Comparison of ENCODE assay signal across 10 mouse cellular contexts in genomic region chr8:120144652-120145301, GRCm38 (mm10). TPM values are rescaled to one million over a fixed set of nuclear protein-coding genes. Genes with fewer than 3 reads are reported as not detected.
DNase-seq lines count a peak whose midpoint lies in the region; ATAC-seq and TF ChIP-seq lines count a peak whose summit lies in the region.
"Had no signal": no experiment of that assay in that cellular context is flagged by ENCODE, and none has a peak within 500 bp of the region (broad histone marks: within the 10 kb centered on the region; RNA-seq: fewer than 3 reads in every experiment).

No protein-coding gene starts in this region.

- no peaks in the 10 kb centered on the region for H3K4me1 ChIP-seq in stomach, embryonic 14.5 days (ENCODE audit: control insufficient read depth, insufficient read depth, low read length)
- H3K4me1 ChIP-seq in stomach, postnatal 0 days (replicated peaks; ENCODE audit: control insufficient read depth, insufficient read depth) = no peaks in the 10 kb centered on the region
- no peaks in the 10 kb centered on the region; the same call in 1 of the 2 replicates for H3K4me1 ChIP-seq in hindbrain, embryonic 11.5 days (replicated peaks; ENCODE audit: control insufficient read depth, insufficient read depth, low read length)
- peaks cover 6% of the 10 kb centered on the region; the same call in 1 of the 2 replicates for H3K4me1 ChIP-seq in lung, postnatal 0 days (ENCODE audit: insufficient read depth, low read depth, low read length)

- TF ChIP-seq EP300 in stomach, postnatal 0 days (optimal IDR thresholded peaks at IDR 0.05) = no peak
- TF ChIP-seq EP300 in lung, postnatal 0 days (IDR thresholded peaks at IDR 0.05) = peak; percentile 97

- no peak for ATAC-seq in stomach, embryonic 14.5 days (ENCODE audit: insufficient number of reproducible peaks, insufficient read depth, low FRiP score, low read depth)
- no peak for ATAC-seq in stomach, postnatal 0 days (ENCODE audit: low FRiP score, low TSS enrichment)
- ATAC-seq in hindbrain, embryonic 11.5 days (ENCODE audit: low FRiP score) = no peak
- peak; percentile 90 for ATAC-seq in lung, postnatal 0 days
- ATAC-seq in CD4-positive, CD25-positive, alpha-beta regulatory T cell, adult 4 months = no peak
- ATAC-seq in megakaryocyte, adult 5-6 weeks (ENCODE audit: poor library complexity, severe bottlenecking) = no peak

- H3K27ac ChIP-seq in stomach, embryonic 14.5 days (ENCODE audit: low read length) = 0 out of 2 replicates have a peak overlapping the region, but pooled peaks have one; percentile 10
- no peak overlapping the region for H3K27ac ChIP-seq in stomach, postnatal 0 days (replicated peaks)
- peak overlapping the region; percentile 66 for H3K27ac ChIP-seq in hindbrain, embryonic 11.5 days (ENCODE audit: low read depth, low read length)
- peak overlapping the region; percentile 51; the same call in 1 of the 2 replicates for H3K27ac ChIP-seq in lung, postnatal 0 days (ENCODE audit: low read length)
- H3K27ac ChIP-seq: kidney, embryonic 15.5 days had no signal

- DNase-seq in stomach, postnatal 0 days (ENCODE audit: low spot score) = no peak
- no peak for DNase-seq in hindbrain, embryonic 11.5 days (ENCODE audit: low spot score)
- DNase-seq in lung, postnatal 0 days (ENCODE audit: low spot score) = peak; percentile 71
- no peak for DNase-seq in natural killer cell, adult 2 months (ENCODE audit: low spot score in 2 of 2)
- no peak for DNase-seq in thymus, postnatal 0 days (ENCODE audit: low spot score)

- no peak overlapping the region for H3K9ac ChIP-seq in stomach, embryonic 14.5 days (replicated peaks; ENCODE audit: low read depth, low read length)
- H3K9ac ChIP-seq in stomach, postnatal 0 days (ENCODE audit: low read length) = no peak overlapping the region
- no peak overlapping the region for H3K9ac ChIP-seq in hindbrain, embryonic 11.5 days (ENCODE audit: low read depth, low read length)
- no peak overlapping the region for H3K9ac ChIP-seq in lung, postnatal 0 days (replicated peaks; ENCODE audit: low read depth)
- H3K9ac ChIP-seq: kidney, embryonic 15.5 days had no signal

- no peaks in the 10 kb centered on the region for H3K27me3 ChIP-seq in stomach, embryonic 14.5 days (ENCODE audit: control insufficient read depth, insufficient read depth, low read length)
- H3K27me3 ChIP-seq in stomach, postnatal 0 days (ENCODE audit: control insufficient read depth, insufficient read depth, low read length) = no peaks in the 10 kb centered on the region
- no peaks in the 10 kb centered on the region for H3K27me3 ChIP-seq in hindbrain, embryonic 11.5 days (ENCODE audit: control insufficient read depth, insufficient read depth, low read length)
- no peaks in the 10 kb centered on the region for H3K27me3 ChIP-seq in lung, postnatal 0 days (replicated peaks; ENCODE audit: insufficient read depth, low read length)
- H3K27me3 ChIP-seq: kidney, embryonic 15.5 days had no signal

- no peaks in the 10 kb centered on the region for H3K9me3 ChIP-seq in stomach, embryonic 14.5 days (ENCODE audit: control insufficient read depth, low read depth, low read length)
- no peaks in the 10 kb centered on the region for H3K9me3 ChIP-seq in stomach, postnatal 0 days (ENCODE audit: control insufficient read depth, low read length)
- H3K9me3 ChIP-seq in hindbrain, embryonic 11.5 days (ENCODE audit: control insufficient read depth, low read length) = no peaks in the 10 kb centered on the region
- no peaks in the 10 kb centered on the region for H3K9me3 ChIP-seq in lung, postnatal 0 days (ENCODE audit: low read length)
- H3K9me3 ChIP-seq: kidney, embryonic 15.5 days had no signal

- TF ChIP-seq CTCF in stomach, postnatal 0 days (IDR thresholded peaks at IDR 0.05; ENCODE audit: low read depth) = no peak
- no peak for TF ChIP-seq CTCF in lung, postnatal 0 days (IDR thresholded peaks at IDR 0.05)

- no peaks in the 10 kb centered on the region for H3K36me3 ChIP-seq in stomach, embryonic 14.5 days (ENCODE audit: control insufficient read depth, insufficient read depth, low read length)
- no peaks in the 10 kb centered on the region for H3K36me3 ChIP-seq in stomach, postnatal 0 days (ENCODE audit: control insufficient read depth, insufficient read depth, low read length)
- H3K36me3 ChIP-seq in hindbrain, embryonic 11.5 days (ENCODE audit: control insufficient read depth, insufficient read depth, low read length) = no peaks in the 10 kb centered on the region
- H3K36me3 ChIP-seq in lung, postnatal 0 days (ENCODE audit: insufficient read depth, low read length) = no peaks in the 10 kb centered on the region
- H3K36me3 ChIP-seq: kidney, embryonic 15.5 days had no signal

- H3K4me3 ChIP-seq in stomach, embryonic 14.5 days (ENCODE audit: low read depth, low read length) = no peak overlapping the region
- no peak overlapping the region for H3K4me3 ChIP-seq in stomach, postnatal 0 days (ENCODE audit: low read depth, low read length)
- H3K4me3 ChIP-seq in hindbrain, embryonic 11.5 days (ENCODE audit: low read depth, low read length) = no peak overlapping the region
- H3K4me3 ChIP-seq in lung, postnatal 0 days (ENCODE audit: low read depth, low read length) = no peak overlapping the region
- H3K4me3 ChIP-seq: kidney, embryonic 15.5 days; myocyte had no signal

- no peak overlapping the region for H3K4me2 ChIP-seq in stomach, embryonic 14.5 days (replicated peaks; ENCODE audit: low read depth, low read length)
- H3K4me2 ChIP-seq in stomach, postnatal 0 days (replicated peaks; ENCODE audit: low read depth) = no peak overlapping the region
- no peak overlapping the region for H3K4me2 ChIP-seq in hindbrain, embryonic 11.5 days (replicated peaks; ENCODE audit: low read depth, low read length)
- no peak overlapping the region for H3K4me2 ChIP-seq in lung, postnatal 0 days (replicated peaks; ENCODE audit: low read depth, low read length)
- H3K4me2 ChIP-seq: kidney, embryonic 15.5 days had no signal

- 44% methylated on average over 12 of the region's 12 CpGs for WGBS in stomach, embryonic 14.5 days
- 43% methylated on average over 12 of the region's 12 CpGs for WGBS in stomach, postnatal 0 days
- WGBS in hindbrain, embryonic 11.5 days = 59% methylated on average over 12 of the region's 12 CpGs
- whole genome bisulfite sequencing in lung, postnatal 0 days = 32% methylated on average over 12 of the region's 12 CpGs

RNA-seq across cellular contexts. Expression of gene 6430548M08Rik, which starts 30.8 kb away (rescaled TPM):
- polyA plus RNA-seq in stomach, embryonic 14.5 days (2014; fragmentation: Nextera tagmentation; extraction: Ambion mirVana) = 5.6 and 6.6 TPM in 2 replicates
- polyA plus RNA-seq in stomach, postnatal 0 days (2015; fragmentation: Nextera tagmentation; extraction: Ambion mirVana) = 13.2 and 13.8 TPM in 2 replicates
- polyA plus RNA-seq in hindbrain, embryonic 11.5 days (2014; fragmentation: Nextera tagmentation; extraction: Ambion mirVana) = 9.8 and 11.2 TPM in 2 replicates
- 16.3 and 16.6 TPM in 2 replicates for polyA plus RNA-seq in lung, postnatal 0 days (2015; fragmentation: Nextera tagmentation; extraction: Ambion mirVana)
- polyA plus RNA-seq in CD4-positive, CD25-positive, alpha-beta regulatory T cell, adult 4 months (2017; shearing (Covaris generic)) = under 1 TPM in 1 of 2 experiments, not detected in 1; 0.20 TPM
- 61.4 and 76.5 TPM in 2 replicates for total RNA-seq in megakaryocyte, adult 5-6 weeks (2015)
- total RNA-seq in megakaryocyte, adult 5-6 weeks (2017) = 70.0 and 87.2 TPM in 2 replicates
- 2.0 and 2.3 TPM in 2 replicates for polyA plus RNA-seq in thymus, postnatal 0 days (2015; fragmentation: Nextera tagmentation; extraction: Ambion mirVana)

RNA-seq across cellular contexts. Expression of gene Fam92b, which starts 32.5 kb away (rescaled TPM):
- 1.2 and 2.0 TPM in 2 replicates for polyA plus RNA-seq in stomach, embryonic 14.5 days (2014; fragmentation: Nextera tagmentation; extraction: Ambion mirVana)
- polyA plus RNA-seq in stomach, postnatal 0 days (2015; fragmentation: Nextera tagmentation; extraction: Ambion mirVana) = 0.18 and 0.33 TPM in 2 replicates
- polyA plus RNA-seq in hindbrain, embryonic 11.5 days (2014; fragmentation: Nextera tagmentation; extraction: Ambion mirVana) = 2.1 and 2.7 TPM in 2 replicates
- 3.9 and 6.5 TPM in 2 replicates for polyA plus RNA-seq in lung, postnatal 0 days (2015; fragmentation: Nextera tagmentation; extraction: Ambion mirVana)
- polyA plus RNA-seq in CD4-positive, CD25-positive, alpha-beta regulatory T cell, adult 4 months (2017; shearing (Covaris generic)) = not detected
- total RNA-seq in megakaryocyte, adult 5-6 weeks (2015) = not detected in 2 replicates
- not detected in 2 replicates for total RNA-seq in megakaryocyte, adult 5-6 weeks (2017)
- polyA plus RNA-seq in thymus, postnatal 0 days (2015; fragmentation: Nextera tagmentation; extraction: Ambion mirVana) = 0.21 and 0.34 TPM in 2 replicates
- polyA plus RNA-seq: myocyte had no signal

RNA-seq across cellular contexts. Expression of gene Zdhhc7, which starts 43.5 kb away (rescaled TPM):
- 28.0 and 28.9 TPM in 2 replicates for polyA plus RNA-seq in stomach, embryonic 14.5 days (2014; fragmentation: Nextera tagmentation; extraction: Ambion mirVana)
- 24.3 and 24.4 TPM in 2 replicates for polyA plus RNA-seq in stomach, postnatal 0 days (2015; fragmentation: Nextera tagmentation; extraction: Ambion mirVana)
- polyA plus RNA-seq in hindbrain, embryonic 11.5 days (2014; fragmentation: Nextera tagmentation; extraction: Ambion mirVana) = 24.6 and 25.2 TPM in 2 replicates
- 31.0 and 33.0 TPM in 2 replicates for polyA plus RNA-seq in lung, postnatal 0 days (2015; fragmentation: Nextera tagmentation; extraction: Ambion mirVana)
- polyA plus RNA-seq in CD4-positive, CD25-positive, alpha-beta regulatory T cell, adult 4 months (2017; shearing (Covaris generic)) = 1 to 10 TPM; 4.9 to 5.4 TPM
- 21.1 and 23.0 TPM in 2 replicates for total RNA-seq in megakaryocyte, adult 5-6 weeks (2015)
- total RNA-seq in megakaryocyte, adult 5-6 weeks (2017) = 31.8 and 33.3 TPM in 2 replicates
- 30.6 and 35.9 TPM in 2 replicates for polyA plus RNA-seq in thymus, postnatal 0 days (2015; fragmentation: Nextera tagmentation; extraction: Ambion mirVana)
